Comparison of ENCODE assay signal across 10 mouse cellular contexts in the genomic region with DNA sequence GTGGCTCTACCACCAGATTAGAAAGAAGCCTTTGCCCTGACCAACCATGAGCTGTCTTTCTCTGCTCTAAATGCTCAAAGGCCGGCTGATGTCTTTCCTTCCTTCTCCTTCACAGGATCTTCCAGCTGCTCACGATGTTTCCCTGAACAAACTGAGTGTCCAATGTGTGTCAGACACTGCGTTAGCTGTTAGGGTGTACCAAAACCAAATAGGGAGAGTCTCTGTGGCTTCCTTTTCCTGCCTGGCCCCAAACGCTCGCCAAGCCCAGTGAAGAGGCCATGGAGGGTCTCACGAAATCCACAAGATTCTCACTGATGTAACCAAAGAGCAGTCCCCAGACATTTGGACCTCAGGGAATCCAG. TPM values are rescaled to one million over a fixed set of nuclear protein-coding genes. Genes with fewer than 3 reads are reported as not detected.
DNase-seq lines count a peak whose midpoint lies in the region; ATAC-seq and TF ChIP-seq lines count a peak whose summit lies in the region.
"Had no signal": no experiment of that assay in that cellular context is flagged by ENCODE, and none has a peak within 500 bp of the region (broad histone marks: within the 10 kb centered on the region; RNA-seq: fewer than 3 reads in every experiment).

No protein-coding gene starts in this region.

- 21% methylated on average over 6 of the region's 6 CpGs for WGBS in heart, adult 2 months
- 30% methylated on average over 6 of the region's 6 CpGs for WGBS in limb, embryonic 12.5 days

- H3K9me3 ChIP-seq in megakaryocyte, embryonic 14.5 days, result no peaks in the 10 kb centered on the region
- no peaks in the 10 kb centered on the region for H3K9me3 ChIP-seq in limb, embryonic 12.5 days

- no peak for ATAC-seq in megakaryocyte, adult 5-6 weeks (ENCODE audit: poor library complexity, severe bottlenecking)
- no peak for ATAC-seq in limb, embryonic 12.5 days (ENCODE audit: insufficient number of reproducible peaks, insufficient read depth, low FRiP score, low TSS enrichment, low read depth)
- no peak for ATAC-seq in erythroid progenitor cell, adult 5-6 weeks (replicated peaks; ENCODE audit: low FRiP score, poor library complexity, severe bottlenecking)
- no peak for ATAC-seq in activated CD4-positive, CD25-positive, alpha-beta regulatory T cell, adult 4 months

- H3K9ac ChIP-seq in heart, adult 2 months (ENCODE audit: low read depth, low read length), result no peak overlapping the region
- no peak overlapping the region for H3K9ac ChIP-seq in limb, embryonic 12.5 days (replicated peaks)
- H3K9ac ChIP-seq: liver, embryonic 14.5 days had no signal

- peaks cover 15% of the 10 kb centered on the region for H3K4me1 ChIP-seq in heart, adult 2 months (ENCODE audit: control insufficient read depth, insufficient read depth, low read length)
- H3K4me1 ChIP-seq in megakaryocyte, embryonic 14.5 days, result peaks cover 72% of the 10 kb centered on the region
- H3K4me1 ChIP-seq in limb, embryonic 12.5 days (replicated peaks), result peaks cover 78% of the 10 kb centered on the region

- no peaks in the 10 kb centered on the region for H3K27me3 ChIP-seq in heart, adult 2 months (ENCODE audit: control insufficient read depth, insufficient read depth, low read length)
- no peaks in the 10 kb centered on the region for H3K27me3 ChIP-seq in megakaryocyte, embryonic 14.5 days (replicated peaks)
- peaks cover 7% of the 10 kb centered on the region; the same call in 1 of the 2 replicates for H3K27me3 ChIP-seq in limb, embryonic 12.5 days

- no peak overlapping the region for H3K4me3 ChIP-seq in heart, adult 2 months
- H3K4me3 ChIP-seq in megakaryocyte, embryonic 14.5 days (replicated peaks), result peak overlapping the region; percentile 75
- H3K4me3 ChIP-seq in limb, embryonic 12.5 days (replicated peaks), result no peak overlapping the region

- intact Hi-C loops in heart, adult 2 months (cut with DNase I), result no loop called here

- no peak for TF ChIP-seq EP300 in heart, adult 2 months (IDR thresholded peaks at IDR 0.05; ENCODE audit: insufficient read depth, low read depth, low read length)

- H3K36me3 ChIP-seq in heart, adult 2 months (ENCODE audit: control insufficient read depth, insufficient read depth, low read length), result peaks cover 5% of the 10 kb centered on the region
- peaks cover 88% of the 10 kb centered on the region for H3K36me3 ChIP-seq in megakaryocyte, embryonic 14.5 days (replicated peaks; ENCODE audit: low read length)
- H3K36me3 ChIP-seq in limb, embryonic 12.5 days, result peaks cover 6% of the 10 kb centered on the region; the same call in 1 of the 2 replicates

- peaks cover 5% of the 10 kb centered on the region for H3K79me2 ChIP-seq in heart, adult 2 months (replicated peaks; ENCODE audit: control insufficient read depth, insufficient read depth, low read length)

- TF ChIP-seq CTCF in heart, adult 2 months (IDR thresholded peaks at IDR 0.05), result no peak

- TF ChIP-seq POLR2A in heart, adult 2 months (IDR thresholded peaks at IDR 0.05; ENCODE audit: insufficient read depth, low read depth, low read length), result no peak

- H3K4me2 ChIP-seq in limb, embryonic 12.5 days, result no peak overlapping the region

- no peak for DNase-seq in heart, adult 2 months
- DNase-seq in heart, adult 18-20 months, result no peak
- no peak for DNase-seq in spleen, postnatal 36 days (ENCODE audit: low spot score in 2 of 2)
- DNase-seq: cerebellum, adult 11 months had no signal

- peak overlapping the region; percentile 93 for H3K27ac ChIP-seq in heart, adult 2 months
- peak overlapping the region; percentile 87 for H3K27ac ChIP-seq in limb, embryonic 12.5 days
- H3K27ac ChIP-seq: liver, embryonic 14.5 days had no signal

RNA-seq across cellular contexts. Expression of a gene that starts 47.5 kb away (rescaled TPM):
- total RNA-seq in heart, adult 2 months (2021), result 10 to 100 TPM; 52.8 to 54.7 TPM
- polyA plus RNA-seq in heart, adult 2 months (2012; rRNA removed), result 33.1 and 47.6 TPM in 2 replicates
- total RNA-seq in heart, adult 18-20 months (2021), result 10 to 100 TPM; 49.2 to 51.9 TPM
- polyA plus RNA-seq in megakaryocyte, embryonic 14.5 days (2012; ENCODE audit: insufficient read depth, low replicate concordance), result 49.8 and 80.6 TPM in 2 replicates
- total RNA-seq in megakaryocyte, adult 5-6 weeks (2015), result 11.6 and 14.0 TPM in 2 replicates
- 11.2 and 17.6 TPM in 2 replicates for total RNA-seq in megakaryocyte, adult 5-6 weeks (2017)
- 30.9 and 32.9 TPM in 2 replicates for polyA plus RNA-seq in limb, embryonic 12.5 days (2016; fragmentation: Nextera tagmentation; extraction: Ambion mirVana)
- 2.5 and 4.6 TPM in 2 replicates for total RNA-seq in erythroid progenitor cell, adult 5-6 weeks (2015; ENCODE audit: low replicate concordance)
- total RNA-seq in erythroid progenitor cell, adult 5-6 weeks (2017; ENCODE audit: low replicate concordance), result 1.3 and 2.1 TPM in 2 replicates
- polyA plus RNA-seq in activated CD4-positive, CD25-positive, alpha-beta regulatory T cell, adult 4 months (2017; shearing (Covaris generic)), result under 1 TPM in 1 of 2 experiments, not detected in 1; 0.08 TPM
